ENCODE assay signal across 8 mouse cellular contexts in the genomic region with DNA sequence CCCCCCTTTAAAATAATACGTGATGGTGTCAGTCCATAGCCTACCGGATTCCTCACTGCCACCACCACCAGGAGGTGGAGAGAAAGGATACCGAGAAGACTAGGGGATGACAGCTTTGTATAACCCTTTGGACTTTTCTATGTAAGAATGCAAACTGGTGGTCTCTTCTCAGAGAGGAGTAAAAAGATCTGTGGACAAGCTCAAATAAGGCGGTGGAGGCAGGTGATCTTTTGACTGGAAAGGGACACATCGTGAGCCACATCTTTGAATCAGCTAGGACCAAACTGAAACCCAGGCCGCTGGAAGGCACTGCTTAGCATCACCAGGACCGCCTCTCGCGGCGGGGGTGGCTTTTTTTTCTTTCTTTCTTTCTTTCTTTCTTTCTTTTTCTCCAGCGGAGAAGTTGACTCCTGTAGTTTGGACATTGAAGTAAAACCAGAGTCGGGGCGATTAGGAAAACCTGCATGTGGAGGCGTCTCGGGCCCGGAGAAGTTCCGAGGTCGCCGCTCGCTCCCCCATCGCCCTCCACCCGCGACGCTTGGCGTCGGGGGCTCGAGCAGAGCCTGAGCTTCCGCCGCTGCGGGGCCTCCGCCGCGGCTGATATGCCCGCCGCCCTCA. TPM values are rescaled to one million over a fixed set of nuclear protein-coding genes. Genes with fewer than 3 reads are reported as not detected.
DNase-seq lines count a peak whose midpoint lies in the region; ATAC-seq and TF ChIP-seq lines count a peak whose summit lies in the region.

No protein-coding gene starts in this region.

- H3K79me2 ChIP-seq in liver, adult 2 months (ENCODE audit: control insufficient read depth, insufficient read depth, low read length): peaks cover 5% of the 10 kb centered on the region; the same call in 1 of the 2 replicates

- peak overlapping the region; percentile 70 for H3K4me2 ChIP-seq in forebrain, embryonic 13.5 days

- peak overlapping the region; percentile 97 for H3K27ac ChIP-seq in forebrain, embryonic 13.5 days
- H3K27ac ChIP-seq in liver, adult 2 months (replicated peaks; ENCODE audit: insufficient read depth, low read depth, low read length): peak overlapping the region; percentile 93

- peak overlapping the region; percentile 96 for H3K9ac ChIP-seq in forebrain, embryonic 13.5 days
- peak overlapping the region; percentile 99 for H3K9ac ChIP-seq in liver, adult 2 months (ENCODE audit: low read depth, low read length)

- no peaks in the 10 kb centered on the region for H3K9me3 ChIP-seq in forebrain, embryonic 13.5 days (replicated peaks)

- DNase-seq in lung, adult 18-20 months: peak; percentile 12 to 33
- no peak for DNase-seq in lung, postnatal 4 days
- peak; percentile 77 for DNase-seq in brain, embryonic 14.5 days (ENCODE audit: low read depth)
- peak; percentile 82 for DNase-seq in induced T-regulatory cell, adult 2 months (ENCODE audit: low read depth)
- peak; percentile 42 for DNase-seq in liver, adult 2 months (ENCODE audit: extremely low read depth, low read depth, low spot score)
- DNase-seq in thymus, adult 18-20 months: peak; percentile 20 to 28

- no peaks in the 10 kb centered on the region for H3K36me3 ChIP-seq in forebrain, embryonic 13.5 days (ENCODE audit: poor library complexity, severe bottlenecking)
- no peaks in the 10 kb centered on the region for H3K36me3 ChIP-seq in liver, adult 2 months (ENCODE audit: control insufficient read depth, insufficient read depth, low read length)

- peak overlapping the region; percentile 96 for H3K4me3 ChIP-seq in forebrain, embryonic 13.5 days
- H3K4me3 ChIP-seq in liver, adult 2 months (ENCODE audit: insufficient read depth, low read depth, low read length): peak overlapping the region; percentile 97

- ATAC-seq in forebrain, embryonic 13.5 days: no peak
- 0 out of 2 replicates have a peak, but pooled peaks have one; percentile 23 for ATAC-seq in monocyte, adult 5-6 weeks (replicated peaks; ENCODE audit: insufficient number of reproducible peaks, low FRiP score, low TSS enrichment, poor library complexity, severe bottlenecking)

- H3K4me1 ChIP-seq in forebrain, embryonic 13.5 days: peaks cover 22% of the 10 kb centered on the region
- H3K4me1 ChIP-seq in liver, adult 2 months (ENCODE audit: control insufficient read depth, insufficient read depth, low read length): peaks cover 7% of the 10 kb centered on the region; the same call in 1 of the 2 replicates

- no peak for TF ChIP-seq POLR2A in brain, embryonic 14.5 days (IDR thresholded peaks at IDR 0.05; ENCODE audit: borderline replicate concordance, extremely low read depth, insufficient read depth, insufficient read length, poor library complexity, severe bottlenecking)
- no peak for TF ChIP-seq POLR2A in liver, adult 2 months (IDR thresholded peaks at IDR 0.05; ENCODE audit: extremely low read depth, insufficient read depth, low read length)

- peaks cover 4% of the 10 kb centered on the region; the same call in 1 of the 2 replicates for H3K27me3 ChIP-seq in forebrain, embryonic 13.5 days
- no peaks in the 10 kb centered on the region for H3K27me3 ChIP-seq in liver, adult 2 months (ENCODE audit: control insufficient read depth, insufficient read depth, low read length)

- TF ChIP-seq CTCF in brain, embryonic 14.5 days (IDR thresholded peaks at IDR 0.05; ENCODE audit: borderline replicate concordance, extremely low read depth, insufficient read depth, insufficient read length): peak; percentile 43; the same call in 1 of the 2 replicates
- TF ChIP-seq CTCF in liver, adult 2 months (IDR thresholded peaks at IDR 0.05; ENCODE audit: low read depth, low read length): peak; percentile 5; the same call in 1 of the 2 replicates

- under 1% methylated on average over 35 of the region's 35 CpGs for WGBS in forebrain, embryonic 13.5 days
- WGBS in liver, adult 2 months: under 1% methylated on average over 35 of the region's 35 CpGs

RNA-seq across cellular contexts. Expression of gene Kpna4, which starts 0.9 kb away (rescaled TPM):
- 32.1 and 40.3 TPM in 2 replicates for polyA plus RNA-seq in brain, embryonic 14.5 days (2012; rRNA removed)
- 36.4 and 37.5 TPM in 2 replicates for polyA plus RNA-seq in forebrain, embryonic 13.5 days (2015; fragmentation: Nextera tagmentation; extraction: Ambion mirVana)
- 10.7 TPM in 2 replicates for total RNA-seq in liver, adult 2 months (2014; rRNA removed)
- 5.3 and 5.9 TPM in 2 replicates for polyA plus RNA-seq in liver, adult 2 months (2012; rRNA removed)
- total RNA-seq in monocyte, adult 5-6 weeks (2017): 173 to 214 TPM (median 173 TPM) in 3 replicates

Comparison
In these comparisons a context has a peak if more than half of its experiments do, and no peak if none do; other contexts are left out.
1. DNase-seq: peak in lung, adult 18-20 months (2 of 2), brain, embryonic 14.5 days (single experiment), induced T-regulatory cell, adult 2 months (single experiment), liver, adult 2 months (single experiment) and thymus, adult 18-20 months (2 of 2); none in lung, postnatal 4 days (0 of 2).